Mouse (Mus musculus): Measurements from ENCODE around the gene Gbx2. TPM values are rescaled to one million over a fixed set of nuclear protein-coding genes. Genes with fewer than 3 reads are reported as not detected.

Gbx2 gene
- polyA plus RNA-seq, 1 experiment: 75.9 TPM

DNA sequence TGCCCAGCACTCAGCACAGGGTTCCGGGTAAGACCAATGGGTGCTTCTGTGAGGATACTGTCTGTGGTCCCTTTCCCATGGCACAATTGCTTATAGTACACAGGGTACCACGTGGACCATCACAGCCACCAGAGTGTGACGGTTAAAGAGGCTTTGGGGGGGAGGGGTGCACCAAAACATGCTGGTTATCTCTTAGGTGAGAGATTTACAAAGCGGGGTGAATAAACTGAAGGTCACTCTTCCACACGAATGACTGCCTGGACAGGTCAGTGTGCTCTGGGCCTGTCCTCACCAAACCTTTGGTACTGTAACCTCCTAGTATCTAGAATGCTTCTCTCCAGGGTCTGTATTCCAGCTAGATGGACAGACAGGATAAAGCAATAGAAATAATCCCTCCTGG lies 35.2 kb downstream of the Gbx2 start:
- H3K27me3 ChIP-seq (replicated peaks): no peaks in the 10 kb centered on the region
- peaks cover 100% of the 10 kb centered on the region for H3K4me1 ChIP-seq
- peaks cover 7% of the 10 kb centered on the region for H3K36me3 ChIP-seq (replicated peaks; ENCODE audit: low read length)
- H3K4me3 ChIP-seq (replicated peaks): no peak overlapping the region
- no peak for TF ChIP-seq GATA1 (IDR thresholded peaks at IDR 0.05; ENCODE audit: borderline replicate concordance, low read length)
- TF ChIP-seq FLI1 (IDR thresholded peaks at IDR 0.05; ENCODE audit: low read length): no peak
- no peaks in the 10 kb centered on the region for H3K9me3 ChIP-seq

- no peak for TF ChIP-seq GATA1 (IDR thresholded peaks at IDR 0.05; ENCODE audit: borderline replicate concordance, low read length)
- TF ChIP-seq FLI1 (IDR thresholded peaks at IDR 0.05; ENCODE audit: low read length): no peak
- no peaks in the 10 kb centered on the region for H3K9me3 ChIP-seq
- H3K27me3 ChIP-seq (replicated peaks): no peaks in the 10 kb centered on the region
- H3K4me1 ChIP-seq: peaks cover 81% of the 10 kb centered on the region
- no peak overlapping the region for H3K4me3 ChIP-seq (replicated peaks)
- H3K36me3 ChIP-seq (replicated peaks; ENCODE audit: low read length): peaks cover 26% of the 10 kb centered on the region
Measured at GRCm38 (mm10) chr1:89892281-89892680, 38.7 kb downstream of the Gbx2 start.

DNA sequence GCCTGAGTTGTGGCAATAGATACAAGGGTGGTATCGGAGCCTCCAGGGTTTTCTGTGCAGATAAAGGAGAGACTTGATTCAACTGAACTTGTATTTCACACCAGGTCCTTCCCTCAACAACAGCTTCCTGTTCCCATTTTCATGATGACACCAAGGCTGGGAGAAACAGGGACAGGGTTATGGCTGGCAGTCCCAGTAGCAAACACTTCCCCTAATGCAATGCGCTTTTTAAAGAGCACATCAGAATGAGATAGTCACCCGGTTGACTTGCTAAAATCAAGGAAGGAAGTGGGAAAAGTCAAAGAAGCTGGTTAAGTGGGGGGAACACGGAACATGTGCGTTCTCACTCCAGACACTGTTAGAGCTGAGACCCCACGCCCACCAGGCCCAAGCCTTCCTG lies 39.6 kb downstream of the Gbx2 start:
- Histone ChIP-seq H3K36me3 (replicated peaks; ENCODE audit: low read length) (peaks cover 23% of the 10 kb centered on the region), H3K4me1 (peaks cover 80% of the 10 kb centered on the region), H3K9me3 (no peaks in the 10 kb centered on the region), H3K27me3 (replicated peaks) (no peaks in the 10 kb centered on the region), H3K4me3 (replicated peaks) (no peak overlapping the region)
- no peak for TF ChIP-seq GATA1 (IDR thresholded peaks at IDR 0.05; ENCODE audit: borderline replicate concordance, low read length)
- no peak for TF ChIP-seq FLI1 (IDR thresholded peaks at IDR 0.05; ENCODE audit: low read length)

DNA sequence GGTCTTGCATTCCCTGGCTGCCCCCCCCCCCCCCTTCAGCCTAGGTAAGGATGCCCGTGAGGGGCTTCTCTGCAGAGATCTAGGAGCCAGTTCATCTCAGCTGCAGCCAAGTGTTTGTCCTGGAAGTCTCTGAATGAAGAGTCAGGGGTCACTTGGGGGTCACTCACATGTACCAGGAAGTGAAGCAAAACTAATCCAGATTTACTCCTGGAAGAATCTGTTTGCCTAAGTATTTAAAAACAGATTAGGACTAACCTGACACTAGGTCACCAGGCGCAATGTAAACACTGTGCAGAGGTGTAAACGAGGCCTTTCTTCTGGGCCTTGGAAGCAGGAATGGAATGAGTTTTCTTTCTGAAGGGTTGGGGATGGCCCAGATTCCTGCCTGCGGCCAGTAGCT lies 45.3 kb downstream of the Gbx2 start:
- Histone ChIP-seq H3K36me3 (replicated peaks; ENCODE audit: low read length) (peaks cover 31% of the 10 kb centered on the region), H3K4me1 (peaks cover 65% of the 10 kb centered on the region), H3K27me3 (replicated peaks) (no peaks in the 10 kb centered on the region), H3K9me3 (peaks cover 4% of the 10 kb centered on the region; the same call in 1 of the 2 replicates), H3K4me3 (replicated peaks) (no peak overlapping the region)
- TF ChIP-seq GATA1 (IDR thresholded peaks at IDR 0.05; ENCODE audit: borderline replicate concordance, low read length): no peak
- no peak for TF ChIP-seq FLI1 (IDR thresholded peaks at IDR 0.05; ENCODE audit: low read length)

GRCm38 (mm10) chr1:89884335-89884734 lies 46.6 kb downstream of the Gbx2 start:
- Histone ChIP-seq H3K9me3 (peaks cover 4% of the 10 kb centered on the region; the same call in 1 of the 2 replicates), H3K4me3 (replicated peaks) (no peak overlapping the region), H3K4me1 (peaks cover 70% of the 10 kb centered on the region), H3K27me3 (replicated peaks) (no peaks in the 10 kb centered on the region), H3K36me3 (replicated peaks; ENCODE audit: low read length) (peaks cover 24% of the 10 kb centered on the region)
- TF ChIP-seq FLI1 (IDR thresholded peaks at IDR 0.05; ENCODE audit: low read length) (no peak), GATA1 (IDR thresholded peaks at IDR 0.05; ENCODE audit: borderline replicate concordance, low read length) (no peak)

DNA sequence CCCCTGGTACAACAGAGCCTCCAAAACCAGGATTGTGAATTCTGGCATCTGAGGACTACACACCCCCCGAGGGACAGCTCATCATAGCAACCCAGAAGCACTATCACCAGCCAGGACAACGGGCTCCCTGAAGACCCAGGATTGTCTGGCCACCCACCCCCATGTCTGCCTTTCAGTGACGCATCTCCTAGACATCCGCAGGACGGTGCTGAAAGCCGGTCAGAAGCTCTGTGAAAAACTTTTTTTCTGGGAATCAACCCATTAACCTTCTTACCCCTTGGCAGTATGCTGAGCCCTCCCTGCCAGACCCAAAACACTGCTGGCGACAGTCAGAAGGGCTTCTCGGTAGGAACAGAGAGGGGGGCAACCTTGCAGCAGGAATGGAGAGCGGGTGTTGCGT lies 50.1 kb downstream of the Gbx2 start:
- peaks cover 4% of the 10 kb centered on the region; the same call in 1 of the 2 replicates for H3K9me3 ChIP-seq
- no peak overlapping the region for H3K4me3 ChIP-seq (replicated peaks)
- TF ChIP-seq FLI1 (IDR thresholded peaks at IDR 0.05; ENCODE audit: low read length) (no peak), GATA1 (IDR thresholded peaks at IDR 0.05; ENCODE audit: borderline replicate concordance, low read length) (no peak)

GRCm38 (mm10) chr1:89880193-89880592 lies 50.8 kb downstream of the Gbx2 start:
- Histone ChIP-seq H3K9me3 (peaks cover 4% of the 10 kb centered on the region; the same call in 1 of the 2 replicates), H3K36me3 (replicated peaks; ENCODE audit: low read length) (peaks cover 18% of the 10 kb centered on the region), H3K4me1 (peaks cover 96% of the 10 kb centered on the region), H3K27me3 (replicated peaks) (no peaks in the 10 kb centered on the region), H3K4me3 (replicated peaks) (no peak overlapping the region)
- no peak for TF ChIP-seq GATA1 (IDR thresholded peaks at IDR 0.05; ENCODE audit: borderline replicate concordance, low read length)
- TF ChIP-seq FLI1 (IDR thresholded peaks at IDR 0.05; ENCODE audit: low read length): no peak

More for the DNA sequence above, 50.1 kb downstream of the Gbx2 start:
- H3K36me3 ChIP-seq (replicated peaks; ENCODE audit: low read length): peaks cover 14% of the 10 kb centered on the region
- H3K4me1 ChIP-seq: peaks cover 90% of the 10 kb centered on the region
- H3K27me3 ChIP-seq (replicated peaks): no peaks in the 10 kb centered on the region

DNA sequence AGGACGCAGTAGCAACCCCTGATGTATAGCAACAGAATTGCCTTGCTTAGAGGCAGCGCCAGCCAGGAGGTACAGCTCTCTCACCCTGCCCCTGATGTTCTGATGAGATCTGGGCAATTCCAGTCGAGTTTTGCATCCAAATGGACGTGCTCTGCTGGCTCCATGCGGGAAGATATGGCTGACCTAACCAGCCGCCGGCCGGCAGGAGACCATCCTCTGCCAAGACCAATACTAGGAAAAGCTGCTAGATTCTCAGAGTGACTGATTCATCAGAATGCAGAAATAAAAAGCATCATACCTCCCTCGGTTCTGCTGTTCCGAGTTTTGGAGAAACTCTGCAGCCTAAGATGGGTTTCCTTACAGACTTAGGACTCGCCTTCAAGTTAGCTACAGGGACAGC lies 52.5 kb downstream of the Gbx2 start:
- H3K27me3 ChIP-seq (replicated peaks): no peaks in the 10 kb centered on the region
- TF ChIP-seq GATA1 (IDR thresholded peaks at IDR 0.05; ENCODE audit: borderline replicate concordance, low read length) (no peak), FLI1 (IDR thresholded peaks at IDR 0.05; ENCODE audit: low read length) (no peak)
- H3K36me3 ChIP-seq (replicated peaks; ENCODE audit: low read length): peaks cover 15% of the 10 kb centered on the region
- H3K4me1 ChIP-seq: peaks cover 90% of the 10 kb centered on the region
- peaks cover 4% of the 10 kb centered on the region; the same call in 1 of the 2 replicates for H3K9me3 ChIP-seq
- H3K4me3 ChIP-seq (replicated peaks): no peak overlapping the region

Other genes starting within 250 kb of the Gbx2 start
- gene Asb18, start 83.5 kb upstream of the Gbx2 start, polyA plus RNA-seq (2012; ENCODE audit: insufficient read depth, low replicate concordance): not detected in 2 replicates
- gene Iqca, start 222.2 kb upstream of the Gbx2 start, polyA plus RNA-seq (2012; ENCODE audit: insufficient read depth, low replicate concordance): not detected in 2 replicates